Mouse (Mus musculus) G1E (cell line): ENCODE measurements at regions not wholly inside any gene's neighbourhood (a gene's known extent, or its start where the extent isn't known, plus 50 kb on each side); places are given as distances from the start of the nearest gene placed in this dataset.

Source experiments
- ATAC-seq: 2 replicates; pipeline ENCODE4 v1.8.0; 2016; ENCODE audit warnings: mild to moderate bottlenecking; ENCODE audit not compliant: insufficient number of reproducible peaks, poor library complexity, low FRiP score, severe bottlenecking; ENCODE audit errors: extremely low read depth
- DNase-seq: peaks from one replicate; pipeline ENCODE4 v3.0.0; 2012; ENCODE audit warnings: low spot score
- H3K27me3 ChIP-seq: 2 replicates; pipeline ENCODE4 v1.6.1; 2012; ENCODE audit warnings: mild to moderate bottlenecking, low read length, inconsistent platforms; ENCODE audit not compliant: insufficient read depth
- H3K36me3 ChIP-seq: replicated peaks from 2 replicates; pipeline ENCODE3; 2012; ENCODE audit warnings: mild to moderate bottlenecking, inconsistent platforms
- H3K4me1 ChIP-seq: 2 replicates; pipeline ENCODE4 v1.6.1; 2012; ENCODE audit warnings: low read depth, low read length, inconsistent platforms, mixed read lengths; ENCODE audit not compliant: insufficient read depth
- H3K4me3 ChIP-seq: 2 replicates; pipeline ENCODE4 v1.5.1; 2012; ENCODE audit warnings: low read depth, mild to moderate bottlenecking, inconsistent platforms, low read length, moderate library complexity, mixed read lengths
- H3K9me3 ChIP-seq: replicated peaks from 2 replicates; pipeline ENCODE4 v1.6.1; 2012; ENCODE audit warnings: inconsistent platforms
- CTCF ChIP-seq: IDR thresholded peaks from 2 replicates; pipeline ENCODE4 v1.5.1; 2012; ENCODE audit warnings: low read depth, low read length, inconsistent platforms, mixed read lengths
- GATA1 ChIP-seq: IDR thresholded peaks from 2 replicates; pipeline ENCODE4 v1.6.1; 2012; ENCODE audit warnings: borderline replicate concordance, low read length, inconsistent platforms, mixed read lengths
- GATA2 ChIP-seq: IDR thresholded peaks from 2 replicates; pipeline ENCODE4 v1.6.1; 2012; ENCODE audit warnings: low read depth, low read length, inconsistent platforms, borderline replicate concordance
- POLR2AphosphoS5 ChIP-seq: IDR thresholded peaks from 2 replicates; pipeline ENCODE4 v1.6.1; 2012; ENCODE audit warnings: low read depth, low read length, inconsistent platforms; ENCODE audit not compliant: insufficient replicate concordance
- TAL1 ChIP-seq: conservative IDR thresholded peaks from 2 replicates; pipeline ENCODE4 v1.6.1; 2012; ENCODE audit warnings: low read depth, low read length, inconsistent platforms, mixed read lengths

GRCm38 (mm10) chr5:64749415-64750166 is 53.6 kb upstream of the Klf3 start:
- ATAC-seq = no peak
- Histone ChIP-seq H3K4me1 (peaks cover 30% of the 10 kb centered on the region), H3K36me3 (no peaks in the 10 kb centered on the region), H3K27me3 (no peaks in the 10 kb centered on the region), H3K9me3 (no peaks in the 10 kb centered on the region), H3K4me3 (no peak overlapping the region)
- TF ChIP-seq GATA2 = no peak
- no peak for TF ChIP-seq CTCF
- TF ChIP-seq GATA1 = no peak
- TF ChIP-seq POLR2AphosphoS5 = no peak
- TF ChIP-seq TAL1 = no peak
- DNase-seq = no peak

- DNase-seq (no peak), ATAC-seq (no peak)
- no peak overlapping the region for H3K4me3 ChIP-seq
- H3K4me1 ChIP-seq = peaks cover 30% of the 10 kb centered on the region
- H3K36me3 ChIP-seq = no peaks in the 10 kb centered on the region
- H3K9me3 ChIP-seq = no peaks in the 10 kb centered on the region
- no peaks in the 10 kb centered on the region for H3K27me3 ChIP-seq
- TF ChIP-seq TAL1 (no peak), POLR2AphosphoS5 (no peak), CTCF (no peak), GATA1 (no peak), GATA2 (no peak)
Measured at GRCm38 (mm10) chr5:64750406-64750805, 52.8 kb upstream of the Klf3 start.

- DNase-seq (no peak), ATAC-seq (no peak)
- no peak overlapping the region for H3K4me3 ChIP-seq
- TF ChIP-seq GATA1 (no peak), TAL1 (no peak), CTCF (no peak), POLR2AphosphoS5 (no peak), GATA2 (no peak)
- H3K27me3 ChIP-seq = no peaks in the 10 kb centered on the region
- H3K36me3 ChIP-seq = no peaks in the 10 kb centered on the region
- H3K9me3 ChIP-seq = no peaks in the 10 kb centered on the region
- H3K4me1 ChIP-seq = peaks cover 30% of the 10 kb centered on the region
Measured at GRCm38 (mm10) chr5:64750976-64751656, 52.1 kb upstream of the Klf3 start.

GRCm38 (mm10) chr5:64753142-64753750 is 49.9 kb upstream of the Klf3 start:
- Histone ChIP-seq H3K36me3 (no peaks in the 10 kb centered on the region), H3K4me3 (no peak overlapping the region), H3K27me3 (no peaks in the 10 kb centered on the region), H3K4me1 (peaks cover 23% of the 10 kb centered on the region), H3K9me3 (no peaks in the 10 kb centered on the region)
- DNase-seq = no peak
- ATAC-seq = no peak
- TF ChIP-seq POLR2AphosphoS5 = no peak
